Mouse (Mus musculus) monocyte, adult 59 days (primary cell): ENCODE results near the gene Mmp14. TPM values are rescaled to one million over a fixed set of nuclear protein-coding genes. Genes with fewer than 3 reads are reported as not detected.

Experiments used
- total RNA-seq, 2 experiments: library from RNA; stranded (reverse); gene quantifications; one replicate each; pipeline ENCODE4 v1.2.4; 2023

The Mmp14 gene
- total RNA-seq = 1 to 10 TPM; 1.4 to 2.5 TPM

GRCm38 (mm10) chr14:54431334-54432077, at the start of gene Mmp14:
Gene Mmp14, plus strand, starts transcription at chr14:54431612.

GRCm38 (mm10) chr14:54417623-54418081, 13.8 kb upstream of the Mmp14 start, which contains the start of gene Slc7a7:
Gene Slc7a7, minus strand, starts transcription at chr14:54417780.

GRCm38 (mm10) chr14:54426689-54427398, 4.6 kb upstream of the Mmp14 start, which contains the start of gene Mrpl52:
Gene Mrpl52, plus strand, starts transcription at chr14:54426909.

GRCm38 (mm10) chr14:54463959-54464292, 32.5 kb downstream of the Mmp14 start, which contains the start of gene Lrp10:
Gene Lrp10, plus strand, starts transcription at chr14:54464137.

GRCm38 (mm10) chr14:54475941-54476844, 44.8 kb downstream of the Mmp14 start, which contains the start of gene Rem2:
Gene Rem2, plus strand, starts transcription at chr14:54476100.

Other genes starting within 250 kb of the Mmp14 start
- 100 to 1,000 TPM; 104 to 119 TPM for gene Dad1, start 177.5 kb upstream of the Mmp14 start, total RNA-seq
- 10 to 100 TPM; 46.3 to 52.7 TPM for gene Abhd4, start 177.4 kb upstream of the Mmp14 start, total RNA-seq
- gene Olfr49, start 146.7 kb upstream of the Mmp14 start, total RNA-seq = not detected
- 10 to 100 TPM; 69.3 to 69.9 TPM for gene Oxa1l, start 70.8 kb upstream of the Mmp14 start, total RNA-seq
- gene Slc7a7, start 13.8 kb upstream of the Mmp14 start, total RNA-seq = 10 to 100 TPM; 67.4 to 75.2 TPM
- gene Mrpl52, start 4.7 kb upstream of the Mmp14 start, total RNA-seq = 10 to 100 TPM; 77.0 to 87.1 TPM
- 100 to 1,000 TPM; 109 to 130 TPM for gene Lrp10, start 32.5 kb downstream of the Mmp14 start, total RNA-seq
- gene Rem2, start 44.5 kb downstream of the Mmp14 start, total RNA-seq = not detected
- 10 to 100 TPM; 13.4 to 14.5 TPM for gene Prmt5, start 85.9 kb downstream of the Mmp14 start, total RNA-seq
- gene Haus4, start 123.0 kb downstream of the Mmp14 start, total RNA-seq = 1 to 10 TPM; 7.1 to 7.4 TPM
- under 1 TPM; 0.79 to 0.84 TPM for gene Ajuba, start 145.9 kb downstream of the Mmp14 start, total RNA-seq
- 1 to 10 TPM; 6.6 to 7.8 TPM for gene 4931414P19Rik, start 174.4 kb downstream of the Mmp14 start, total RNA-seq
- gene Psmb5, start 186.4 kb downstream of the Mmp14 start, total RNA-seq = 10 to 100 TPM; 63.1 to 66.7 TPM
- not detected for gene Psmb11, start 189.8 kb downstream of the Mmp14 start, total RNA-seq
- not detected for gene Gm17606, start 209.3 kb downstream of the Mmp14 start, total RNA-seq
- gene Cdh24, start 209.8 kb downstream of the Mmp14 start, total RNA-seq = 1 to 10 TPM in 1 of 2 experiments, under 1 TPM in 1; 0.76 to 2.9 TPM